7 mouse cellular contexts compared by ENCODE assay signal in the genomic region with DNA sequence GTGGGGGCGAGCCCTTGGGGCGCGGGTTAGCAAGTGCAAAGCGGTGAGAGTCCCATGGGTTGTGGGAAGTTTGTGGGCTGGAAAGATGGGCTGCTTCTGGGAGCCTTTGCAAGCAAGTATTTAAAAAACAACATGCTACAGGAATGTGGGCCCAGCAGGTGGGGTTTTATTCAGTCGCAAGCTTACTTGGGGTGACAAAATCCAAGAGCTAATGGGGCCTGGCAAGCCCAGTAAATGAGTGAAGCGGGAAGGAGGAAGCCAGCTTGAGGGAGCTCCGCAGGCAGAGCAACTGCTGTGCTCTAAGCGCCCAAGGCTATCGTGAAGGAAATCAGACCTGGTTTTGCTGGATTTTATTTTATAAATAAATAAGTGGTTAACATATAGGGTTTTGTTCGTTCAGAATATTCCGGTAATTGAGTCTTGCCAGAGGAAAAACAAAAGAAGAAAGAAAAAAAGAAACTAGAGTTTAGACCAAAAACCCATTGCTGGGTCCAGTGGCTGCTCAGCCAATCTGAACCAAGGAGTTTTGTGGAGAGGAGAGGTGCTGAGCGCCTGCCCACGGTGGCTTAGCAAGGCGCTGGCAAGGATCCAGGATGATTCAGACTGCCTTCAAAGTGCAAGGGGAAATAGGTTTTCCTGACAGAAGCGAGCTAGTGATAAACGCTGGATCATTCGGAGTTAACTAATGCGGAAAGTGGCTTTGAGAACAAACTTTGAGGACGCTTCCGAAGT. TPM values are rescaled to one million over a fixed set of nuclear protein-coding genes. Genes with fewer than 3 reads are reported as not detected.
A peak's percentile ranks its signal among the peaks of the same experiment; 100 is the strongest.
DNase-seq lines count a peak whose midpoint lies in the region; ATAC-seq and TF ChIP-seq lines count a peak whose summit lies in the region.

A gene (minus strand): TSS at position 99 of the 732 bp plus-strand sequence.

- H3K27ac ChIP-seq in kidney, adult 2 months (ENCODE audit: insufficient read depth, low read depth, low read length) = peak within 1 kb of the TSS; percentile 91
- H3K27ac ChIP-seq in limb, embryonic 14.5 days (replicated peaks; ENCODE audit: low read depth, low read length) = peak within 1 kb of the TSS; percentile 90
- H3K27ac ChIP-seq in midbrain, embryonic 15.5 days = peak within 1 kb of the TSS; percentile 73

- peak within 1 kb of the TSS; percentile 89 for H3K9ac ChIP-seq in limb, embryonic 14.5 days (ENCODE audit: low read depth, low read length, severe bottlenecking)
- H3K9ac ChIP-seq in midbrain, embryonic 15.5 days = peak within 1 kb of the TSS; percentile 58

- DNase-seq in adrenal gland, adult 8-10 months = peak; percentile 88
- peak; percentile 69 for DNase-seq in embryo, embryonic 10.5 days (ENCODE audit: low spot score)
- DNase-seq in heart, adult 18-20 months = peak; percentile 87 to 89
- peak; percentile 89 for DNase-seq in kidney, adult 2 months
- peak; percentile 88 for DNase-seq in limb, embryonic 14.5 days (ENCODE audit: low spot score)
- peak; percentile 34 for DNase-seq in urinary bladder, adult 2 months (ENCODE audit: low spot score)

- peak; percentile 28 for ATAC-seq in limb, embryonic 14.5 days (ENCODE audit: low FRiP score, low read depth)
- peak; percentile 62 for ATAC-seq in midbrain, embryonic 15.5 days (replicated peaks)

- peaks cover 8% of the 10 kb centered on the region; the same call in 1 of the 2 replicates for H3K4me1 ChIP-seq in kidney, adult 2 months (ENCODE audit: control insufficient read depth, insufficient read depth, low read length)
- H3K4me1 ChIP-seq in limb, embryonic 14.5 days (ENCODE audit: control insufficient read depth, insufficient read depth, low read length) = peaks cover 9% of the 10 kb centered on the region
- H3K4me1 ChIP-seq in midbrain, embryonic 15.5 days = peaks cover 24% of the 10 kb centered on the region

- no peaks in the 10 kb centered on the region for H3K36me3 ChIP-seq in kidney, adult 2 months (ENCODE audit: control insufficient read depth, insufficient read depth, low read length)
- H3K36me3 ChIP-seq in limb, embryonic 14.5 days (ENCODE audit: control insufficient read depth, insufficient read depth, low read length) = no peaks in the 10 kb centered on the region
- H3K36me3 ChIP-seq in midbrain, embryonic 15.5 days (replicated peaks) = no peaks in the 10 kb centered on the region

- peak within 1 kb of the TSS; percentile 79 for H3K4me3 ChIP-seq in kidney, adult 2 months (ENCODE audit: insufficient read depth, low read depth, low read length)
- peak within 1 kb of the TSS; percentile 76 for H3K4me3 ChIP-seq in limb, embryonic 14.5 days (replicated peaks; ENCODE audit: low read length)
- H3K4me3 ChIP-seq in midbrain, embryonic 15.5 days = peak within 1 kb of the TSS; percentile 80

- TF ChIP-seq CTCF in kidney, adult 2 months (conservative IDR thresholded peaks at IDR 0.05; ENCODE audit: insufficient read depth, insufficient read length, low read depth, low read length) = no peak

- H3K27me3 ChIP-seq in kidney, adult 2 months (replicated peaks; ENCODE audit: control insufficient read depth, insufficient read depth, low read length) = no peaks in the 10 kb centered on the region
- no peaks in the 10 kb centered on the region for H3K27me3 ChIP-seq in limb, embryonic 14.5 days (ENCODE audit: control insufficient read depth, insufficient read depth, low read length)
- peaks cover 3% of the 10 kb centered on the region; the same call in 1 of the 2 replicates for H3K27me3 ChIP-seq in midbrain, embryonic 15.5 days (replicated peaks)

- H3K4me2 ChIP-seq in limb, embryonic 14.5 days (replicated peaks; ENCODE audit: low read depth, low read length, severe bottlenecking) = peak within 1 kb of the TSS; percentile 93
- peak within 1 kb of the TSS; percentile 99 for H3K4me2 ChIP-seq in midbrain, embryonic 15.5 days

- WGBS in kidney, adult 2 months = 2% methylated on average over 20 of the region's 20 CpGs
- WGBS in limb, embryonic 14.5 days = 2% methylated on average over 20 of the region's 20 CpGs
- 2% methylated on average over 20 of the region's 20 CpGs for WGBS in midbrain, embryonic 15.5 days

- TF ChIP-seq POLR2A in kidney, adult 2 months (IDR thresholded peaks at IDR 0.05; ENCODE audit: low read depth, low read length) = no peak
- TF ChIP-seq POLR2A in limb, embryonic 14.5 days (IDR thresholded peaks at IDR 0.05; ENCODE audit: borderline replicate concordance, extremely low read depth, insufficient read depth, insufficient read length) = no peak

- H3K9me3 ChIP-seq in limb, embryonic 14.5 days (ENCODE audit: control insufficient read depth, low read length) = no peaks in the 10 kb centered on the region
- no peaks in the 10 kb centered on the region for H3K9me3 ChIP-seq in midbrain, embryonic 15.5 days

RNA-seq across cellular contexts. Expression of the gene that starts here (rescaled TPM):
- total RNA-seq in adrenal gland, adult 8-10 months (2022) = 10 to 100 TPM; 12.7 to 25.0 (median 16.6) TPM
- 10 to 100 TPM in 1 of 2 experiments, 1 to 10 TPM in 1; 6.0 to 10.2 TPM for total RNA-seq in heart, adult 18-20 months (2021)
- polyA plus RNA-seq in kidney, adult 2 months (2012; rRNA removed) = 13.8 and 19.3 TPM in 2 replicates
- polyA plus RNA-seq in limb, embryonic 14.5 days (2012; rRNA removed) = 10.7 and 14.9 TPM in 2 replicates
- polyA plus RNA-seq in limb, embryonic 14.5 days (2014; fragmentation: Nextera tagmentation; extraction: Ambion mirVana) = 10.2 and 14.5 TPM in 2 replicates
- 17.8 and 18.0 TPM in 2 replicates for polyA plus RNA-seq in midbrain, embryonic 15.5 days (2015; fragmentation: Nextera tagmentation; extraction: Ambion mirVana)
- polyA plus RNA-seq in urinary bladder, adult 2 months (2012; rRNA removed) = 11.7 and 18.5 TPM in 2 replicates

Comparison
In these comparisons a context has a peak if more than half of its experiments do, and no peak if none do; other contexts are left out.
1. Peak in every context shown above with its lines: DNase-seq, ATAC-seq, H3K4me3 ChIP-seq and H3K27ac ChIP-seq.
2. DNase-seq: peak in every context shown above with its lines; median percentile 89 in kidney, adult 2 months; 88 in adrenal gland, adult 8-10 months; 88 in heart, adult 18-20 months; 88 in limb, embryonic 14.5 days; 69 in embryo, embryonic 10.5 days; 34 in urinary bladder, adult 2 months.